Mouse (Mus musculus) limb, embryonic 11.5 days (tissue): ENCODE measurements around the gene Acaa1b. TPM values are rescaled to one million over a fixed set of nuclear protein-coding genes. Genes with fewer than 3 reads are reported as not detected.
A peak's percentile ranks its signal among the peaks of the same experiment; 100 is the strongest.

ENCODE experiments used
- ATAC-seq: fragments of 200-750 bp; cut with Nextera tagmentation; 2 replicates; pipeline ENCODE4 v1.8.0; 2017; ENCODE audit warnings: low read depth; ENCODE audit not compliant: insufficient number of reproducible peaks, low FRiP score, low TSS enrichment
- DNase-seq: peaks from one replicate; pipeline ENCODE4 v3.0.0-alpha.2; 2015; ENCODE audit warnings: low spot score
- H3K27ac ChIP-seq: fragments of 300-500 bp; sonication (generic); replicated peaks from 2 replicates; pipeline ENCODE4 v1.5.1; 2014; ENCODE audit warnings: low read depth, mild to moderate bottlenecking, low read length
- H3K27me3 ChIP-seq: fragments of 300-500 bp; sonication (generic); 2 replicates; pipeline ENCODE4 v1.6.1; 2014; ENCODE audit warnings: mild to moderate bottlenecking, low read length, mixed read lengths; ENCODE audit not compliant: control insufficient read depth, insufficient read depth
- H3K36me3 ChIP-seq: fragments of 300-500 bp; sonication (generic); 2 replicates; pipeline ENCODE4 v1.6.1; 2014; ENCODE audit warnings: mild to moderate bottlenecking, low read length, moderate library complexity, mixed read lengths; ENCODE audit not compliant: control insufficient read depth, insufficient read depth
- H3K4me1 ChIP-seq: fragments of 300-500 bp; sonication (generic); 2 replicates; pipeline ENCODE4 v1.6.1; 2014; ENCODE audit warnings: low read length, mixed read lengths; ENCODE audit not compliant: control insufficient read depth, insufficient read depth
- H3K4me2 ChIP-seq: fragments of 300-500 bp; sonication (generic); 2 replicates; pipeline ENCODE4 v1.6.1; 2014; ENCODE audit warnings: low read depth, mild to moderate bottlenecking, moderate library complexity; ENCODE audit not compliant: severe bottlenecking
- H3K4me3 ChIP-seq: fragments of 300-500 bp; sonication (generic); 2 replicates; pipeline ENCODE4 v1.5.1; 2014; ENCODE audit warnings: low read depth, low read length
- H3K9ac ChIP-seq: fragments of 300-500 bp; sonication (generic); 2 replicates; pipeline ENCODE4 v1.6.1; 2014; ENCODE audit warnings: mild to moderate bottlenecking, low read length
- H3K9me3 ChIP-seq: fragments of 300-500 bp; sonication (generic); 2 replicates; pipeline ENCODE4 v1.6.1; 2016; ENCODE audit warnings: low read length; ENCODE audit not compliant: control insufficient read depth
- WGBS: fragments of 180-500 bp; shearing (Covaris S2); extraction: QIAGEN DNeasy Blood & Tissue Kit; methylation state at CpG from one replicate; pipeline ENCODE4 v1.1.7; 2014; 5-methylcytosine and 5-hydroxymethylcytosine counted together
- polyA plus RNA-seq: library from polyadenylated mRNA; unstranded; fragments of >200 nt; fragmentation: Nextera tagmentation; extraction: Ambion mirVana; gene quantifications from 2 replicates; pipeline ENCODE4 v1.2.1, GENCODE M21; 2014

Acaa1b gene
- polyA plus RNA-seq: 0.92 and 1.4 TPM in 2 replicates

DNA sequence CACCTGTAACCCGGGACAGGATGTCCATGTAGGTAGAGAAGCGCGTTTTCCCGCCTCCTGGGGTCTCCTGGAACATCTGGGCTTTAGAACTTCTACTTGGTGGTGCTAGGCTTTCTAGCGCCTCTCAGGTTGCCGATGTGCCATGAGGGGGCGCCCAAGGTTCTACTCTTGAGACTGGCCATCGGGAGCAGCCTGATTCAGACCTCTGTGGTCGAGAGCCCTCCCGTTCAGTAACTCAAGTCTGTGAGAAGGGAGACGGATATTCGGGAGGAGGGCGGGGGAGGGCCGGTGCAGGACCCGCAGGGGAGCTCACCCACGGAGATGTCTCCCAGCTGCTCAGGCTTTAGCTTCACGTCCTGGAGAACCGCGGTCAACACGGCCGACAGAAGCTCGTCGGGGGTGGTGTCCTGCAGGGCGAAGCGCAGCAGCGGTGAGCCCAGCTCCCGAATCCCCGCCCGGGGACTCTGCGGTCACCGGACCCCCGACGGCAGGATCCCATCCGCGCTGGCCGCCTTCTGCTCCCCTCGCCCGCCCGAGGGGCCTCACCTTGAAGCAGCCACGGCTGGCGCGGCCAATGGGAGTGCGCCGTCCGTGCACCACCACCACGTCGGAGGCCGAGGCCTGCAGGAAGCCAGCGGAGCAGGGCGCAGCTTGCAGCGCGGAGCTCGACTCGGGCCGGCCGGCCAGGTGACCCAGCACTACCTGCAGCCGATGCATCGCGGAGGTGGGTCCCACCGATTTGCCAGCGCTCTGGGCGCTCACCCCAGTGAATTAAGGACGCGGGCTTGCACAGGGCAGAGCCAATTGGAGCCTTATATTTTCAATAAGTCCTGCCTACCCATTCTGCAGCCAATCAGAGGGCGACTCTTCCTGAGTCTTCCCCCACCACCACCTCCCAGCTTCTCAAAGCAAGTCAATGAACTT, at the start of gene Acaa1b:
Gene Acaa1b, minus strand, starts transcription at position 816 of the 924 bp plus-strand sequence.
- no peaks in the 10 kb centered on the region for H3K4me1 ChIP-seq
- WGBS: 1% methylated on average over 65 of the region's 65 CpGs
- ATAC-seq (peak; percentile 73), DNase-seq (peak; percentile 87)
- 0 out of 2 replicates have a peak, but pooled peaks cover 6% of the 10 kb centered on the region for H3K27me3 ChIP-seq
- H3K36me3 ChIP-seq: no peaks in the 10 kb centered on the region
- H3K4me2 ChIP-seq: peak within 1 kb of the TSS; percentile 61
- H3K27ac ChIP-seq: no peak within 1 kb of the TSS
- peak within 1 kb of the TSS; percentile 41 for H3K4me3 ChIP-seq
- H3K9me3 ChIP-seq: no peaks in the 10 kb centered on the region
- no peak within 1 kb of the TSS for H3K9ac ChIP-seq

- Histone ChIP-seq H3K36me3 (no peaks in the 10 kb centered on the region), H3K4me2 (no peak overlapping the region), H3K4me3 (no peak overlapping the region), H3K27me3 (no peaks in the 10 kb centered on the region), H3K9ac (no peak overlapping the region), H3K27ac (no peak overlapping the region), H3K4me1 (no peaks in the 10 kb centered on the region), H3K9me3 (no peaks in the 10 kb centered on the region; the same call in 1 of the 2 replicates)
- ATAC-seq: no peak
- WGBS: 82% methylated on average over 2 of the region's 2 CpGs
- no peak for DNase-seq
Observed at GRCm38 (mm10) chr9:119206666-119207065, 49.8 kb upstream of the Acaa1b start.

DNA sequence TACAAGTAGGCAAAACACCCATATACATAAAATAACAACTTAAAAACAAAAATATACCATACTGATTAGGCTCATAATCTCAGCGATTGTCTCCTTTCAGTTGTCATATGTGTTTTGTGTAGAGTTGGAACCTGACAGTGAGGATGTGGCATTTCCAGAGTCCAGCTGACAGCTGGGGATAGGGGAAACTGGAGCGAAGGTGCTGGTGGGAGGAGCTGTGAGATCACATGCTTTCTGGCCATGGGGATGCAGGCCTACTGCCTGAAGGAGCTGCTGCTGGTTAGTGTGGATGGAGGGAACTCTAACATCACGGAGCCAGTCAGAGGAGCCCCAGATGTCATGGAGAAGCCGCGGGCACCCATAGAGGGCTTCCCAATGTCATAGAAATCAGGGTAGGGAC, 48.9 kb upstream of the Acaa1b start:
- no peaks in the 10 kb centered on the region for H3K4me1 ChIP-seq
- H3K4me3 ChIP-seq: no peak overlapping the region
- no peak overlapping the region for H3K9ac ChIP-seq
- ATAC-seq (no peak), DNase-seq (no peak)
- no peaks in the 10 kb centered on the region; the same call in 1 of the 2 replicates for H3K9me3 ChIP-seq
- no peaks in the 10 kb centered on the region for H3K36me3 ChIP-seq
- no peaks in the 10 kb centered on the region for H3K27me3 ChIP-seq
- WGBS: 89% methylated on average over 5 of the region's 5 CpGs
- no peak overlapping the region for H3K27ac ChIP-seq
- no peak overlapping the region for H3K4me2 ChIP-seq

DNA sequence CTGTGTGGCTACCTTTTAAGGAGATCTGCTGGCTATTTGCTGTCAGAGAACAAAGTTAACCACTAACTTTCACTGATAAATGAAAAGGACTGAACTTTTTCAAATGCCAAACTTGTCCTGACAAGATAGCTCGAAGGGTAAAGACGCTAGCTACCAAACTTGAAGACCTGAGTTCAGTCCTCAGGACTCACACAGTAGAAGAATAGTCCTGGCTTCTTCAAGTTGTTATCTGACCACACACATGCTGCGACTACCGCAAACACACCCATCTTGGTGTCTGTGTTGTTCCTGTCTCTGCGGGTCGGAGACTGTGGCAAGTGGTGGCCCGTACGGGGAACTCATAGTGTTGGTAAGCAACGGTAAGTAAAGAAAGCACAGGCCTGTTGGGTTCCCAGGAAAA, 46.7 kb upstream of the Acaa1b start:
- H3K9me3 ChIP-seq: no peaks in the 10 kb centered on the region; the same call in 1 of the 2 replicates
- no peaks in the 10 kb centered on the region for H3K36me3 ChIP-seq
- H3K4me1 ChIP-seq: no peaks in the 10 kb centered on the region
- no peak overlapping the region for H3K9ac ChIP-seq
- ATAC-seq: no peak
- H3K27ac ChIP-seq: no peak overlapping the region
- DNase-seq: no peak
- H3K27me3 ChIP-seq: no peaks in the 10 kb centered on the region
- H3K4me2 ChIP-seq: no peak overlapping the region
- no peak overlapping the region for H3K4me3 ChIP-seq
- 93% methylated on average over 9 of the region's 9 CpGs for WGBS

DNA sequence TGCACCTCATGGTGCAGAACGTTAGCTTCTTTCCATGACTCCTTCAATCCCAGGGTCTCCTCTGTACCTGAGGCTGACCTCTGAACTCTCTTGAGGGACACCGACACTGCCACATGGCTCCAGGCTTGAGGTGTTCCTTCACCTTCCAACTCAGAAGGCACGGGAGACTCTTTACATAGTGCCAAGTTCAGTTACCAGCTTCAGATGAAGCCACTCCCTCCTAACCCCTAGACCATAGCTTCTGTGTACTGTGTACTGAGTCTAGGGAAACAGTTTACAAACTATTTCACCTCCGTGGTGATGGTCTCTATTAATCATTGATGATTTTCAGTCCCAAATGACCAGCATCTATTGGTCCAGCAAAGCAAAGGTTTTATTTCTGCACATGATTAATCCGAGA, 44.8 kb upstream of the Acaa1b start:
- Histone ChIP-seq H3K36me3 (no peaks in the 10 kb centered on the region), H3K27ac (no peak overlapping the region), H3K9me3 (no peaks in the 10 kb centered on the region; the same call in 1 of the 2 replicates), H3K4me1 (no peaks in the 10 kb centered on the region), H3K27me3 (no peaks in the 10 kb centered on the region), H3K4me2 (no peak overlapping the region), H3K9ac (no peak overlapping the region), H3K4me3 (no peak overlapping the region)
- WGBS: 88% methylated on average over 5 of the region's 5 CpGs
- DNase-seq (no peak), ATAC-seq (no peak)

DNA sequence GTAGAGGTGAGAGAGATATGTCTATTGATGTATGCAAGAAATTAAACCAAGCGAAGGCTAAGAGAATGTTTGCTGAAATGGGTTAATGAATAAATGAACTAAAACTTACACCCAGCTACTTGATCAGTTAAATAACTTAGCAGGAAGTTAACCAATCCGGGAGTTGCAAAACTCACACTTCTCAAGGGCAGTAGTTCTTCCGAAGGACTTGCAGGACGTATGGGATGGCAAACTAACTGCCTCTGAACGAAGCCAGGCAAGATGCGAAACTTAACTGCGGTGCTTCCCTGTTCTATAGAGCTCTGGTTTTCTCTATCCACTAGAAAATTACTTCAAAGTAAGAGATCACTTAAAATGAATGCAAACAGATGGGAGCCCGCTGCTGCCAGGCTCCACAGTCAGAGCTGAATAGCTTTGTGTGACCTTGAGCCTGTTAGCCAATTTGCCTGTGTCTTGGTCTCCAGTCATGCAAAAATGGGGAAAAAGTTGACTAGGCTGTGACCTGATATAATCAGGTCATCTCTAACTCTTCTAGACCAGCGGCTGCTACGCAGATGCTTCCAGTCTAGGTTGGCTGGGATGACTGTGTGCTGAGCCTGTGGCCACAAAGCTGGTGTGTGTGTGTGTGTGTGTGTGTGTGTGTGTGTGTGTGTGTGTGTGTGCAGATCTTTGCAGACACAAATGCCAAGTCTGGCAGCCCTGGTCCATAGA, 42.4 kb upstream of the Acaa1b start:
- H3K27me3 ChIP-seq: no peaks in the 10 kb centered on the region
- no peaks in the 10 kb centered on the region for H3K4me1 ChIP-seq
- WGBS: 85% methylated on average over 10 of the region's 10 CpGs
- H3K4me3 ChIP-seq: no peak overlapping the region
- H3K9me3 ChIP-seq: no peaks in the 10 kb centered on the region; the same call in 1 of the 2 replicates
- DNase-seq (no peak), ATAC-seq (no peak)
- no peak overlapping the region for H3K4me2 ChIP-seq
- H3K36me3 ChIP-seq: no peaks in the 10 kb centered on the region
- H3K27ac ChIP-seq: no peak overlapping the region
- no peak overlapping the region for H3K9ac ChIP-seq

GRCm38 (mm10) chr9:119192202-119192990, 35.5 kb upstream of the Acaa1b start:
- H3K4me2 ChIP-seq: no peak overlapping the region
- no peaks in the 10 kb centered on the region for H3K36me3 ChIP-seq
- WGBS: 31% methylated on average over 11 of the region's 11 CpGs
- no peak overlapping the region for H3K4me3 ChIP-seq
- H3K4me1 ChIP-seq: no peaks in the 10 kb centered on the region
- DNase-seq: peak; percentile 71
- no peaks in the 10 kb centered on the region for H3K9me3 ChIP-seq
- H3K9ac ChIP-seq: no peak overlapping the region
- H3K27me3 ChIP-seq: no peaks in the 10 kb centered on the region
- ATAC-seq: no peak
- H3K27ac ChIP-seq: no peak overlapping the region

- Histone ChIP-seq H3K9ac (no peak overlapping the region), H3K4me2 (no peak overlapping the region), H3K27me3 (no peaks in the 10 kb centered on the region), H3K4me1 (no peaks in the 10 kb centered on the region), H3K9me3 (no peaks in the 10 kb centered on the region), H3K27ac (no peak overlapping the region), H3K36me3 (no peaks in the 10 kb centered on the region), H3K4me3 (no peak overlapping the region)
- ATAC-seq (no peak), DNase-seq (no peak)
- WGBS: 22% methylated on average over 3 of the region's 3 CpGs
Observed at GRCm38 (mm10) chr9:119181241-119181728, 24.4 kb upstream of the Acaa1b start.
